Mouse (Mus musculus) c-Kit-positive CD71-negative TER-119-negative erythroid progenitor cells, embryonic 14.5 days (primary cell): ENCODE data around the gene Ehmt1.

Experiments
- DNase-seq: peaks from one replicate; pipeline ENCODE4 v3.0.0-alpha.2; 2013; ENCODE audit warnings: low read depth

Gene Ehmt1

GRCm38 (mm10) chr2:24912189-24912588 is 7.2 kb downstream of the Ehmt1 start:
- no peak for DNase-seq

- DNase-seq = no peak
Measured at GRCm38 (mm10) chr2:24910481-24910880, 8.9 kb downstream of the Ehmt1 start.

- no peak for DNase-seq
Measured at GRCm38 (mm10) chr2:24905653-24906155, 13.7 kb downstream of the Ehmt1 start.

- DNase-seq = no peak
Measured at GRCm38 (mm10) chr2:24904823-24905652, 14.4 kb downstream of the Ehmt1 start.

- no peak for DNase-seq
Measured at GRCm38 (mm10) chr2:24902999-24903398, 16.4 kb downstream of the Ehmt1 start.

- no peak for DNase-seq
Measured at GRCm38 (mm10) chr2:24901055-24901454, 18.4 kb downstream of the Ehmt1 start.

GRCm38 (mm10) chr2:24899292-24899691 is 20.1 kb downstream of the Ehmt1 start:
- DNase-seq = no peak

- DNase-seq = no peak
Measured at GRCm38 (mm10) chr2:24896761-24897160, 22.7 kb downstream of the Ehmt1 start.

- no peak for DNase-seq
Measured at GRCm38 (mm10) chr2:24894211-24894610, 25.2 kb downstream of the Ehmt1 start.

GRCm38 (mm10) chr2:24892318-24892717 is 27.1 kb downstream of the Ehmt1 start:
- DNase-seq = no peak

GRCm38 (mm10) chr2:24890541-24891447 is 28.6 kb downstream of the Ehmt1 start:
- DNase-seq = no peak

GRCm38 (mm10) chr2:24888895-24889294 is 30.5 kb downstream of the Ehmt1 start:
- peak; percentile 29 for DNase-seq

GRCm38 (mm10) chr2:24880686-24881085 is 38.7 kb downstream of the Ehmt1 start:
- no peak for DNase-seq

- no peak for DNase-seq
Measured at GRCm38 (mm10) chr2:24870952-24871351, 48.5 kb downstream of the Ehmt1 start.

- peak; percentile 7 for DNase-seq
Measured at GRCm38 (mm10) chr2:24863010-24863409, 56.4 kb downstream of the Ehmt1 start.

GRCm38 (mm10) chr2:24852408-24852807 is 67.0 kb downstream of the Ehmt1 start:
- DNase-seq = peak; percentile 14

- DNase-seq = no peak
Measured at GRCm38 (mm10) chr2:24846557-24846956, 72.9 kb downstream of the Ehmt1 start.

GRCm38 (mm10) chr2:24845256-24845655 is 74.2 kb downstream of the Ehmt1 start:
- no peak for DNase-seq

GRCm38 (mm10) chr2:24830614-24831013 is 88.8 kb downstream of the Ehmt1 start:
- no peak for DNase-seq

- no peak for DNase-seq
Measured at GRCm38 (mm10) chr2:24809746-24810145, 109.7 kb downstream of the Ehmt1 start.

GRCm38 (mm10) chr2:24807691-24808090 is 111.7 kb downstream of the Ehmt1 start:
- DNase-seq = no peak

- no peak for DNase-seq
Measured at GRCm38 (mm10) chr2:24807036-24807435, 112.4 kb downstream of the Ehmt1 start.

GRCm38 (mm10) chr2:24806143-24806542 is 113.3 kb downstream of the Ehmt1 start:
- DNase-seq = no peak
